Mouse (Mus musculus) MEL (cell line): Measurements from ENCODE around the gene Itln1.

ENCODE experiments used
- CHD1 ChIP-seq: IDR thresholded peaks from 2 replicates; pipeline ENCODE4 v1.6.1; 2012; ENCODE audit warnings: low read depth, mild to moderate bottlenecking, inconsistent platforms, low read length, improper control_type of control experiment
- CTCF ChIP-seq, 3 experiments: IDR thresholded peaks in 2 of 3; conservative IDR thresholded peaks in 1 of 3; 2 replicates each; pipeline ENCODE4 v1.5.1; 2011 to 2012; ENCODE audit warnings: low read length in 3 of 3, low read depth in 2 of 3, mild to moderate bottlenecking in 2 of 3, improper control_type of control experiment in 1 of 3, inconsistent platforms in 1 of 3, mixed read lengths in 1 of 3, moderate library complexity in 1 of 3; ENCODE audit not compliant: control insufficient read depth in 1 of 3, insufficient read depth in 1 of 3, poor library complexity in 1 of 3, severe bottlenecking in 1 of 3
- E2F4 ChIP-seq: IDR thresholded peaks from 2 replicates; pipeline ENCODE4 v1.6.1; 2011; ENCODE audit warnings: low read depth, low read length, improper control_type of control experiment, borderline replicate concordance
- JUND ChIP-seq: IDR thresholded peaks from 2 replicates; pipeline ENCODE4 v1.6.1; 2011; ENCODE audit warnings: low read depth, mild to moderate bottlenecking, improper control_type of control experiment, low read length
- NELFE ChIP-seq: IDR thresholded peaks from 2 replicates; pipeline ENCODE4 v1.6.1; 2011; ENCODE audit warnings: low read depth, low read length, improper control_type of control experiment
- POLR2A ChIP-seq, 2 experiments: IDR thresholded peaks; 2 replicates each; pipeline ENCODE4 v1.6.1; 2011 to 2012; ENCODE audit warnings: low read length in 2 of 2, mild to moderate bottlenecking in 2 of 2, control low read depth in 1 of 2, improper control_type of control experiment in 1 of 2, low read depth in 1 of 2, moderate library complexity in 1 of 2; ENCODE audit not compliant: control insufficient read depth in 1 of 2, insufficient read depth in 1 of 2, poor library complexity in 1 of 2
- POLR2AphosphoS2 ChIP-seq: IDR thresholded peaks from 2 replicates; pipeline ENCODE4 v1.6.1; 2011; ENCODE audit warnings: low read length, improper control_type of control experiment
- POLR2AphosphoS5 ChIP-seq: IDR thresholded peaks from 2 replicates; pipeline ENCODE4 v1.6.1; 2012; ENCODE audit warnings: low read depth, borderline replicate concordance, mild to moderate bottlenecking, inconsistent platforms, low read length, moderate library complexity, mixed read lengths
- TAL1 ChIP-seq: IDR thresholded peaks from 2 replicates; pipeline ENCODE4 v1.6.1; 2012; ENCODE audit warnings: mild to moderate bottlenecking, inconsistent platforms, low read length, moderate library complexity, mixed read lengths
- USF2 ChIP-seq, 2 experiments: IDR thresholded peaks; 2 replicates each; pipeline ENCODE4 v1.6.1; 2011 to 2012; ENCODE audit warnings: improper control_type of control experiment in 2 of 2, low read length in 2 of 2, borderline replicate concordance in 1 of 2, inconsistent platforms in 1 of 2, low read depth in 1 of 2, mild to moderate bottlenecking in 1 of 2; ENCODE audit not compliant: insufficient read depth in 1 of 2
- ZNF384 ChIP-seq: IDR thresholded peaks from 2 replicates; pipeline ENCODE4 v1.6.1; 2012; ENCODE audit warnings: low read depth, mild to moderate bottlenecking, inconsistent platforms, low read length, improper control_type of control experiment

- no peak for TF ChIP-seq CHD1
- no peak for TF ChIP-seq NELFE
- no peak for TF ChIP-seq POLR2AphosphoS2
- TF ChIP-seq CTCF (IDR thresholded peaks at IDR 0.05 in 2 of 3, conservative IDR thresholded peaks at IDR 0.05 in 1 of 3; ENCODE audit: control insufficient read depth in 1 of 3, insufficient read depth in 1 of 3, low read depth in 2 of 3, low read length in 3 of 3, poor library complexity in 1 of 3, severe bottlenecking in 1 of 3) = peak; percentile 36 to 52 (median 47); a peak in 4 of 6 replicates
- no peak for TF ChIP-seq POLR2AphosphoS5
- TF ChIP-seq TAL1 = no peak
- TF ChIP-seq JUND = no peak
- TF ChIP-seq POLR2A (IDR thresholded peaks at IDR 0.05; ENCODE audit: control insufficient read depth in 1 of 2, insufficient read depth in 1 of 2, low read depth in 1 of 2, low read length in 2 of 2, poor library complexity in 1 of 2) = no peak; a peak in 2 of 4 replicates
- TF ChIP-seq E2F4 = no peak
- no peak for TF ChIP-seq ZNF384
- TF ChIP-seq USF2 (IDR thresholded peaks at IDR 0.05; ENCODE audit: borderline replicate concordance in 1 of 2, insufficient read depth in 1 of 2, low read depth in 1 of 2, low read length in 2 of 2) = no peak
These were observed 33.4 kb downstream of the Itln1 start for GRCm38 (mm10) chr1:171501636-171502080.
